Mouse (Mus musculus) embryonic facial prominence, embryonic 13.5 days (tissue): ENCODE results near the gene Hint1. TPM values are rescaled to one million over a fixed set of nuclear protein-coding genes. Genes with fewer than 3 reads are reported as not detected.
"Not testable (repeated sequence)": the region's sequence is repeated elsewhere in the genome, so short reads cannot be mapped to it uniquely, and the experiment has no call there.

ENCODE experiments used
- ATAC-seq: fragments of 200-750 bp; cut with Nextera tagmentation; 2 replicates; pipeline ENCODE4 v1.8.0; 2017; ENCODE audit warnings: low read depth; ENCODE audit not compliant: insufficient number of reproducible peaks, insufficient read depth, low FRiP score, low TSS enrichment
- H3K27ac ChIP-seq: fragments of 300-500 bp; sonication (generic); 2 replicates; pipeline ENCODE4 v1.5.1; 2015; ENCODE audit warnings: moderate library complexity, mild to moderate bottlenecking, inconsistent platforms
- H3K27me3 ChIP-seq: fragments of 300-500 bp; sonication (generic); 2 replicates; pipeline ENCODE4 v1.6.1; 2015; ENCODE audit warnings: mild to moderate bottlenecking, inconsistent platforms
- H3K36me3 ChIP-seq: fragments of 300-500 bp; sonication (generic); 2 replicates; pipeline ENCODE4 v1.6.1; 2015; ENCODE audit warnings: mild to moderate bottlenecking, inconsistent platforms
- H3K4me1 ChIP-seq: fragments of 300-500 bp; sonication (generic); 2 replicates; pipeline ENCODE4 v1.6.1; 2015; ENCODE audit warnings: inconsistent platforms
- H3K4me2 ChIP-seq: fragments of 300-500 bp; sonication (generic); 2 replicates; pipeline ENCODE4 v1.6.1; 2015; ENCODE audit warnings: moderate library complexity, mild to moderate bottlenecking, inconsistent platforms
- H3K4me3 ChIP-seq: fragments of 300-500 bp; sonication (generic); 2 replicates; pipeline ENCODE4 v1.5.1; 2015; ENCODE audit warnings: mild to moderate bottlenecking, inconsistent platforms
- H3K9ac ChIP-seq: fragments of 300-500 bp; sonication (generic); 2 replicates; pipeline ENCODE4 v1.6.1; 2015; ENCODE audit warnings: mild to moderate bottlenecking, inconsistent platforms
- H3K9me3 ChIP-seq: fragments of 300-500 bp; sonication (generic); 2 replicates; pipeline ENCODE4 v1.6.1; 2016; ENCODE audit warnings: inconsistent platforms
- WGBS: fragments of 180-500 bp; shearing (Covaris S2); methylation state at CpG from one replicate; pipeline ENCODE4 v1.1.7; 2015; ENCODE audit warnings: mixed read lengths; 5-methylcytosine and 5-hydroxymethylcytosine counted together
- polyA plus RNA-seq: library from polyadenylated mRNA; unstranded; fragments of >200 nt; fragmentation: Nextera tagmentation; extraction: Ambion mirVana; gene quantifications from 2 replicates; pipeline ENCODE4 v1.2.1, GENCODE M21; 2015

The Hint1 gene
- polyA plus RNA-seq, 1 experiment from 2014 or later, result 670 TPM

DNA sequence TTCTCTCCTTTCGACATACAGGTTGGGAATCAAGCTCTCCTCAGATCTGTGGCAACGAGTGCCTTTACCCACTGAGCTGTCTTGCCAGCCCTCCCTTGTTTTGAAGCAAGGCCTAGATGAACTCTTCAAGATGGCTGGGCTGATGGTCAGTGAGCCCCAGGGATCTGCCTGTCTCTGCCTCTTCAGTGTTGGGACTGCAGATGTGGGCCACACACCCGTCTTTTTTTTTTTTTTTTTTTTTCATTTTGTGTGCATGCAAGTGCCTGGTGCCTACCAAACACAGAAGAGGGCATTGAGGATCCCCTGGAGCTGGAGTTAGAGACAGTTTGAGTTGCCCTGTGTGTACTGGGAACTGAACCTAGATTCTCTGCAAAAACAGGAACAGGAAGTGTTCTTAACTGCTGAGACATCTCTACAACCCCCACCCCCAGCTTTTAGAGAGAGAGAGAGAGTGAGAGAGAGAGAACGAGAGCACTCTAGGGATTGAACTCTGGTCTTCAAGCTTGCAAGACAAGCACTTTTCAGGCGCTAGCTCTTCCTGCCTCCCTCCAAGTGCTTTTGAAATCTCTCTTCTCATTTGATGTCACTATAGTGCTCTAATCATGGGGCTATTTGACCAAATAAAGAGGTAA, 18.1 kb downstream of the Hint1 start:
- H3K4me1 ChIP-seq, result peaks cover 17% of the 10 kb centered on the region
- no peak for ATAC-seq
- no peaks in the 10 kb centered on the region for H3K9me3 ChIP-seq
- 73% methylated on average over 5 of the region's 5 CpGs for WGBS
- H3K36me3 ChIP-seq, result no peaks in the 10 kb centered on the region
- H3K4me3 ChIP-seq, result no peak overlapping the region
- no peaks in the 10 kb centered on the region for H3K27me3 ChIP-seq
- H3K9ac ChIP-seq, result no peak overlapping the region
- no peak overlapping the region for H3K4me2 ChIP-seq
- no peak overlapping the region for H3K27ac ChIP-seq

GRCm38 (mm10) chr11:54884937-54885336, 18.8 kb downstream of the Hint1 start:
- 23% methylated on average over 5 of the region's 5 CpGs for WGBS
- no peak overlapping the region for H3K9ac ChIP-seq
- no peak overlapping the region for H3K27ac ChIP-seq
- H3K4me1 ChIP-seq, result peaks cover 17% of the 10 kb centered on the region
- no peak for ATAC-seq
- no peaks in the 10 kb centered on the region for H3K36me3 ChIP-seq
- H3K4me3 ChIP-seq, result no peak overlapping the region
- H3K27me3 ChIP-seq, result no peaks in the 10 kb centered on the region
- H3K4me2 ChIP-seq, result no peak overlapping the region
- no peaks in the 10 kb centered on the region for H3K9me3 ChIP-seq

DNA sequence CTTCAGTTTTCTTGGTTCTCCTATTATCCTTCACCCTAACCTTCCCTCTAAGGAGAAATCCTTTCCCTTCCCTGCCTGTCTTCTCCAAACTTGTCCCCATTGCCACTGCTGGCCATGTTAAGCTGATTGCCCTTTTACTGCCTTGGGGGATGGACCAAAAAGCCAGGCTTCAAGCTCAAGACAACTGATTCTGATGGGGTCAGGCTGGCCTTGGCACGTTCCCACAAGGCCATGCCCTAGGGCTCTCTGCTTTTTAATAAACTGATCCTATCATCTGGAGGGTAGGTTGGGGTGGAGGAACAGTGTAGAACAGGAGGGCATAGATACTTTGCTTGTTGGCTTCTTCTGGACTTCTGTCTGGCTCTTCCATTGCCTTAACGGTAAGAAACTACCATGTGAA, 19.2 kb downstream of the Hint1 start:
- 74% methylated on average over 2 of the region's 2 CpGs for WGBS
- ATAC-seq, result no peak
- no peak overlapping the region for H3K4me3 ChIP-seq

DNA sequence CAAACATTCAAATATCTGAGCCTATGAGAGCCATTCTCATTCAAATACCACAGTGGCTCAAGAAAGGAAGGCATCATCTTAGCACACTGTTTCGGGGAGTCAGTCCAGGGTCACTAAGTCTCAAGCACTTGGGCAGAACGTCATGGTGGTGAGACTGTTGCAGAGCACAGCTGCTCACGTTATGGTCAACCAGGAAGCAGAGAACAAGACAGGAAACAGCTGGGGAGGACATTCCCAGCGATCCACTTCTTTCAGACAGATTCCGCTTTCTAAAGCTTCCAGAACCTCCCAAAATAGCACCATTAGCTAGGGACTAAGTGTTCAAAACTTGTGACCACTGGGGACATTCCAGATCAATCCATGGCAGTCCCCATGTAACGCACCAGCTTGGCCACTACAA, 21.7 kb downstream of the Hint1 start:
- H3K27ac ChIP-seq, result no peak overlapping the region
- H3K36me3 ChIP-seq, result no peaks in the 10 kb centered on the region
- H3K9ac ChIP-seq, result no peak overlapping the region
- ATAC-seq, result no peak
- H3K9me3 ChIP-seq, result no peaks in the 10 kb centered on the region
- H3K4me2 ChIP-seq, result no peak overlapping the region
- H3K4me3 ChIP-seq, result no peak overlapping the region
- H3K27me3 ChIP-seq, result no peaks in the 10 kb centered on the region
- H3K4me1 ChIP-seq, result peaks cover 13% of the 10 kb centered on the region
- WGBS, result 73% methylated on average over 6 of the region's 6 CpGs

More for the DNA sequence above, 19.2 kb downstream of the Hint1 start:
- Histone ChIP-seq H3K9me3 (no peaks in the 10 kb centered on the region), H3K27ac (no peak overlapping the region), H3K27me3 (no peaks in the 10 kb centered on the region), H3K4me2 (no peak overlapping the region), H3K4me1 (peaks cover 17% of the 10 kb centered on the region), H3K9ac (no peak overlapping the region), H3K36me3 (no peaks in the 10 kb centered on the region)

DNA sequence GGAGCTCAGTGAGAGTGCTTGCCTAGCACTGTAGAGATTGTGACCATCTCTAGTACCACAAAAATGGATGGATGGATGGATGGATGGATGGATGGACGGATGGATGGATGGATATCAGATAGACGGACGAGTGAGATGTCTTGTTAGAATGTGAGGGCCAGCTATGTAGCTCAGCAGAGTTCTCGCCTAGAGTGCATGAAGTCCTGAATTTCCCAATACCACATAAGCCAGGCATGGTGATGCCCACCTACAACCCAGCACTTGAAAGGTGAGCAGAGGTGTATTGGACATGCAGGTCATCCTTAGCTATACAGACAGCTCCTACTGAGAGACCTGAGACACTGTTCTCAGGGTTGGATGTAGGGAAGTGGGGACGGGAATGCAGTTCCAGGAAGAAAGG, 25.2 kb downstream of the Hint1 start:
- WGBS, result 80% methylated on average over 5 of the region's 5 CpGs
- no peaks in the 10 kb centered on the region; the same call in 1 of the 2 replicates for H3K4me1 ChIP-seq
- H3K36me3 ChIP-seq, result no peaks in the 10 kb centered on the region
- H3K4me2 ChIP-seq, result no peak overlapping the region
- H3K27me3 ChIP-seq, result no peaks in the 10 kb centered on the region
- H3K9me3 ChIP-seq, result no peaks in the 10 kb centered on the region
- ATAC-seq, result no peak
- no peak overlapping the region for H3K9ac ChIP-seq
- H3K27ac ChIP-seq, result no peak overlapping the region
- no peak overlapping the region for H3K4me3 ChIP-seq

- no peaks in the 10 kb centered on the region for H3K27me3 ChIP-seq
- no peak overlapping the region for H3K4me2 ChIP-seq
- no peak overlapping the region for H3K27ac ChIP-seq
- no peaks in the 10 kb centered on the region; the same call in 1 of the 2 replicates for H3K4me1 ChIP-seq
- H3K4me3 ChIP-seq, result no peak overlapping the region
- H3K9ac ChIP-seq, result no peak overlapping the region
- H3K9me3 ChIP-seq, result no peaks in the 10 kb centered on the region
- no peak for ATAC-seq
- 48% methylated on average over 7 of the region's 7 CpGs for WGBS
- H3K36me3 ChIP-seq, result no peaks in the 10 kb centered on the region
Measured at GRCm38 (mm10) chr11:54892091-54892490, 25.9 kb downstream of the Hint1 start.

DNA sequence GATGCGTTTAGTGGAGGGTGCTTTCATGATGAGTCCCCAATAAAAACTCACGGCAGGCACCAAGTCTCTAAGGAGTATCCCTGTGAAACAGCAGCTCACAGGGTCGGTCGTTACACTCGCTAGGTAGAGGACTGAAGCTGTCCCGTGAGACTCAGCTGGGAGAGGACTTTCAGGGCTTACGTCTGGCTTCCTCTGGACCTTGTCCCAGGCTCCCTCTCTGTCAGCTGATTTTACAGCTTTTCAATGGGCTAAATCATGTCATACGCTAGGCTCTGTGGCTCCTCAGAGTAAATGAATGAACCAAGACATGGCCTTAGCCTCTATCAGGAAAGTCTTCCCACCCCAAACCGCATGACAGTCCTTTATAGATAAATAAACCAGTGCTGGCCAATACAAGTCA, 28.4 kb downstream of the Hint1 start:
- H3K9ac ChIP-seq, result no peak overlapping the region
- no peak overlapping the region for H3K4me3 ChIP-seq
- 67% methylated on average over 9 of the region's 9 CpGs for WGBS
- H3K4me2 ChIP-seq, result no peak overlapping the region
- H3K9me3 ChIP-seq, result no peaks in the 10 kb centered on the region
- H3K27me3 ChIP-seq, result no peaks in the 10 kb centered on the region
- H3K4me1 ChIP-seq, result no peaks in the 10 kb centered on the region; the same call in 1 of the 2 replicates
- no peak overlapping the region for H3K27ac ChIP-seq
- no peaks in the 10 kb centered on the region for H3K36me3 ChIP-seq
- ATAC-seq, result no peak

DNA sequence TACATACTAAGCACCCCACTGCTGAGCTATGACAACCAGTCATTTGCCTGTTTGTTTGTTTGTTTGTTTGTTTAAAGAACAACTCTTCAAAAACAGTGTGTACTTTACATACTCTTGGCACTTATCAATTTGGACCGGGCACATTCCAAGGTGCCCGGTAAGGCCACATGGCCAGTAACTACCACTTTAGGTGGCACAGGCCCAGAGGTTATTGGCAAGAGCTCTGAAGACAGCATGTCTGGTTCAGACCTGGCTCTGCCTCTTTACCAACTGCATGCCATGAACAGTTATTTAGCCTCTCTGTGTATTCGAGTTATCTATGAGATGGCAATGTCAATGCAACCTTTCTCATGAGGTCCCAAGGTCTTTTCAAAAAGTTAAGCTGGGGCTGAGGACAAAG, 30.5 kb downstream of the Hint1 start:
- not testable (repeated sequence) for ATAC-seq, H3K4me3 ChIP-seq, H3K27me3 ChIP-seq, H3K9ac ChIP-seq, H3K36me3 ChIP-seq, H3K9me3 ChIP-seq, H3K27ac ChIP-seq, H3K4me1 ChIP-seq, H3K4me2 ChIP-seq
- WGBS, result 86% methylated on average over 3 of the region's 3 CpGs

GRCm38 (mm10) chr11:54897470-54897869, 31.3 kb downstream of the Hint1 start:
- Histone ChIP-seq H3K4me1 (0 out of 2 replicates have a peak, but pooled peaks cover 3% of the 10 kb centered on the region), H3K27me3 (no peaks in the 10 kb centered on the region), H3K9ac (no peak overlapping the region), H3K4me2 (no peak overlapping the region), H3K27ac (no peak overlapping the region), H3K36me3 (no peaks in the 10 kb centered on the region), H3K4me3 (no peak overlapping the region), H3K9me3 (no peaks in the 10 kb centered on the region)
- no peak for ATAC-seq
- WGBS, result 81% methylated on average over 5 of the region's 5 CpGs

- no peak overlapping the region for H3K4me3 ChIP-seq
- 72% methylated on average over 4 of the region's 4 CpGs for WGBS
- no peak overlapping the region for H3K9ac ChIP-seq
- H3K27ac ChIP-seq, result no peak overlapping the region
- no peaks in the 10 kb centered on the region for H3K9me3 ChIP-seq
- ATAC-seq, result no peak
- H3K27me3 ChIP-seq, result no peaks in the 10 kb centered on the region
- H3K4me2 ChIP-seq, result no peak overlapping the region
- H3K36me3 ChIP-seq, result no peaks in the 10 kb centered on the region
- peaks cover 5% of the 10 kb centered on the region; the same call in 1 of the 2 replicates for H3K4me1 ChIP-seq
Measured at GRCm38 (mm10) chr11:54899657-54900056, 33.5 kb downstream of the Hint1 start.

DNA sequence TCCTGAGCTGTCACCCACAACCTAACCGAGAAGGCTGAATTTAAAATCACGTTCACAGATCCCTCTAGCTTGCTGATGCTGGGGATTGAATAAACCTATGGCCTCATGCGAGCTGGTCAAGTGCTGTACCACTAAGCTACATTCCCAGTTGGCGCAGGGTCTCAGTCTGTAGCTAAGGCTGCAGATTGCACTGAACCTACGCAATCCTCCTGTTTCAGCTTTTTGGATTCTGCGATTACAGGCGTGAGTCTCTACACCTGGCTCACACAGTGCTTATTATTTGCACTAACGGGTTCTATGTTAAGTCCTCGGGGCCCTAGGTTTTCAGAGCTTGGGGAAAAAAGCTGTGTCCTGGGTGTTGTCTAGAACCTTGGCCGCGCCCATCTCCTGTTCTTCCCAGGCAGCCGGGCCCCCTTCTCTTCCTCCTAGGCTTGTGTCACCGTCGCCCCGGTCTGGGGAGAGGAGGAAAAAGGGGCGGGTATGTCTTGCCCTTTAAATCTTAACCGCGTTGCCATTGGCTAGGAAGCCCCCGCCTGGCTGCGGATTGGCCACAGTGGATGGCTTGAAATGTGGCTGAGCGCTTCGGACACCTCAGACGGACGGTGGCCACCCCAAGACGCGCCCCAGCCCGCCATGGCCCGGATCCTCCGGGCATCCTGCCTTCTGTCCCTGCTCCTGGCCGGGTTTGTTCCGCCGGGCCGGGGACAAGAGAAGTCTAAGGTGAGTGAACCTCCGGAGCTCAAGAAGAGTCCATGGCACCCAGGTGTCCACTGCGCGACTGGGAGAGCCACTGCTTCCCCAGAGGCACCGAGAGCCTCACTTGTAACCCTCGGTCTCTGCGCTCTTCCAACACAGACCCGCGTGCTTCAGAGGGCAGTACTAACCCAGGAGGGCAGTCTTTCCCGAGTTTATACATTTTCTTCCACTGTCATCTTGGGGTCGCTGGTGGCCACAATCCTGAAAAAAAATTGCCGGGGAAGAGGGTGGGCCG, 36.4 kb downstream of the Hint1 start, which contains the start of gene Gpx3:
Gpx3 (plus strand) TSS at position 121 of the 991 bp plus-strand sequence.
- peak within 1 kb of the TSS; percentile 55 for H3K4me3 ChIP-seq
- peaks cover 5% of the 10 kb centered on the region; the same call in 1 of the 2 replicates for H3K4me1 ChIP-seq

More for the DNA sequence above, 36.4 kb downstream of the Hint1 start, which contains the start of gene Gpx3:
- WGBS, result 14% methylated on average over 44 of the region's 45 CpGs
- ATAC-seq, result no peak
- Histone ChIP-seq H3K9me3 (no peaks in the 10 kb centered on the region), H3K27ac (no peak within 1 kb of the TSS), H3K36me3 (no peaks in the 10 kb centered on the region), H3K27me3 (no peaks in the 10 kb centered on the region), H3K9ac (peak within 1 kb of the TSS; percentile 72), H3K4me2 (peak within 1 kb of the TSS; percentile 93)
